Mouse (Mus musculus): ENCODE data around the gene Prdm11. TPM values are rescaled to one million over a fixed set of nuclear protein-coding genes. Genes with fewer than 3 reads are reported as not detected.
A peak's percentile ranks its signal among the peaks of the same experiment; 100 is the strongest.

Prdm11 gene
- total RNA-seq (2021), result 10 to 100 TPM; 26.7 to 29.3 TPM
- long read RNA-seq, experiment 1, partial matches to known transcripts, result 1 of 3 reads
- long read RNA-seq, experiment 1, other reads (novel, unspliced or antisense), result 2 of 3 reads
- long read RNA-seq, experiment 2, partial matches to known transcripts, result 0 of 1 reads
- long read RNA-seq, experiment 2, other reads (novel, unspliced or antisense), result 1 of 1 reads

DNA sequence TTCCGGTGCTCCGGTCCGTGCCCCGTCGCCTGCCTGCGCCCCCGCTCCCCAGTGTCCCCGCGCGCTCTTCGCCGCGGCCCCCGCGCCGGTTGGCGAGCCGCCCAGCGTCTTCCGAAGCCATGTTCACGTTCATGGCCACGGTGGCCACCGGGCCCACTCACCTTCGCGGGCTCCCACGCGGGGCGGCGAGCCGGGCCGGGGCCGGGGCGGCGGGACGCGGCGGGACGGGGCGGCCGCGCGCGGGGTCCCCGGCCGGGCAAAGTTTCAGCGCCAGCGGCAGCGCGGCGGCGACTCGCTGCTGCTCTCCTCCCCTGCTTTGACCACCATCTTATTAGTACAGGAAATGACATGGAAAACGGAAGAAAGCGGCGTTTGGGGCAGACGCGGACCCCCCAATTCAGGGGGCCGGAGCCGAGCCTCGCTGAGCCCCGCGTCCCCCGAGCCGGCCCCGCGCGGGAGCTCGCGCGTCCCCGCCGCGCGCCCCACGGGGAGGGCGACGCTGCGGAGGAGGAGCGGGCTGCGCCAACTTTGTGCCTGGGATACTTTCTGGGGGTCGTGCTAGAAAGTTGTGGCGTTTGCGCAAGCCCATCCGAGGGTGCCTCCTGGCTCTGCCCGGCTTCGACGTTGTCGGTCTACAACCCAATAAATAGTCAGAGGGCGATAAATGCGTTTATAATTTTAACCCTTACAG is at the start of gene Prdm11:
Prdm11 (minus strand) TSS at position 350 of the 691 bp plus-strand sequence.
- intact Hi-C loops (cut with DNase I), result loop anchor here (5.0 kb wide), 1 partner anchor 139 kb away; no protein-coding TSS in a partner anchor

GRCm38 (mm10) chr2:93092347-93092746 is 46.4 kb upstream of the Prdm11 start:
- intact Hi-C loops (cut with DNase I), result no loop called here

More for the DNA sequence above, at the start of gene Prdm11:
- DNase-seq (ENCODE audit: low spot score in 2 of 2), result peak in 1 of 2 experiments; percentile 26

DNA sequence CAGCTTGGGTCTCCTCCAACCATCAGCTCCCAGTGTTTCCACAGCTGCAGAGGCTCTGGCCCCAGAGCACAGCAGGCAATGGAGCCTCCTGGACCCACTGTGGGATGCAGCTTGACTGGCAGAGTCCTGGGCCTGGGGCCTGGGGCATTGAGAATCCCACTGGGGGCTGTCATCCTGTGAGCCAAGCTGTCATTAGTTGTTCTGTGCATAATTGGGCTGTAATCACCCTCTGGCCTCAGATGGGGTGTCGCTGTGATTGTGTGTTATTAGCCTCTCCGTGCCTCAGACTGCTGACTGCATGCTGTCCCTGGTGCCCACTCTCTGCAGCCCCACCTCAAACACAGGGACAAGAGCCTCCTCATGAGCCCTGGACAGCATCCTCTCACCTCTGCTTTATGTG is 45.7 kb upstream of the Prdm11 start:
- intact Hi-C loops (cut with DNase I), result no loop called here

More at GRCm38 (mm10) chr2:93092347-93092746, 46.4 kb upstream of the Prdm11 start:
- no peak for DNase-seq (ENCODE audit: low spot score in 2 of 2)

DNA sequence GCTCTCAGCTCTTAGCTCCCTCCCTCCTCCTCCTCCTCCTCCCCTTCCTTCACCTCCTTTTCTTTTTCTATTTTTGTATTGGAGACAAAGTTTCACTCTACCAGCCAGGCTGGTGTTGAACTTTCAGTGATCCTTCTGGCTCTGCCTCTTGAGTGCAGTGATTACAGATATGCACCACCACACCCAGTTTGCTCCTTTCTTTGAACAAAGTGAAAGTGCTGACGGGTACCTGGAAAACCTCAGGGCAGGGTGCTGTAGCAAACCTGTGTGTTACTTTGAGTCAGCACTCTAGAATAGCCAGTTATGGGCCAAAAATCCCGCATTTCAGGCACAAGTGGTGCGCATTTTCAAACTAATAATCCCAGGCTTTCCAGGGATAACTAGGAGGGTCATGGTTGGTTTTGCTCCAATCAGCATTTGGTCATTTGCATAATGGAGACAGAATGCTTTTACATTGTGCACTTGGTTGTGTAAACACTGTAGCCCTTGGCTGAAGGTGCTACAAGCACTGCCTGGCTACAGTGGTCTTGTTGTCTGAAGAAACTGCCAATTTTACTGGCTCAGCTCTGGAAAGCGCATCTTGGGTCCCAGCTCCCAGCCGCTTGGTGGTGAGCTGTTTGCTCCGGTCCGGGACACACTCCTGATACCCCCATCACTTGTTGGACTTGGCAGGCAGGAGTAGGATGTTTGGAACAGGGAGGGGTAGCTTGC is 43.6 kb upstream of the Prdm11 start:
- no peak for DNase-seq (ENCODE audit: low spot score in 2 of 2)
- intact Hi-C loops (cut with DNase I), result no loop called here

More for the DNA sequence above, 45.7 kb upstream of the Prdm11 start:
- DNase-seq (ENCODE audit: low spot score in 2 of 2), result no peak

DNA sequence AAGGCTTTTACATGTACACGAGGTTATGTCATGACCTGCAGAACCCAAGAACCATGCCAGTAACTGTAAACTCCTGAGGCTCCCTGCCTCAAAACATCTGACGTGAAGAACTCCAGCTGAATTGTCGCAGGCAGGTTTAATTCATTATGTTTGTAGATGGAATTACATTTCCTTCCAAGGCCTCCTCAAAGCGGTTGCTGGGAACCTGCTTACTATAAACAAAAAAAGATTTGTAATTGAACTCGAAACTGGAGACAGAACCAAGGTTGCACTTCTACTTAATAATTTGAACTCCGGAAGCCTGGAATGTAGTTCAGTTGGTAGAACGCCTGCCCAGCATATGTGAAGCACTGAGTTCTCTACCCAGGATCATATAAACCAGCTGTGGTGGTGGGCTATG is 42.0 kb upstream of the Prdm11 start:
- DNase-seq (ENCODE audit: low spot score in 2 of 2), result no peak
- intact Hi-C loops (cut with DNase I), result no loop called here

DNA sequence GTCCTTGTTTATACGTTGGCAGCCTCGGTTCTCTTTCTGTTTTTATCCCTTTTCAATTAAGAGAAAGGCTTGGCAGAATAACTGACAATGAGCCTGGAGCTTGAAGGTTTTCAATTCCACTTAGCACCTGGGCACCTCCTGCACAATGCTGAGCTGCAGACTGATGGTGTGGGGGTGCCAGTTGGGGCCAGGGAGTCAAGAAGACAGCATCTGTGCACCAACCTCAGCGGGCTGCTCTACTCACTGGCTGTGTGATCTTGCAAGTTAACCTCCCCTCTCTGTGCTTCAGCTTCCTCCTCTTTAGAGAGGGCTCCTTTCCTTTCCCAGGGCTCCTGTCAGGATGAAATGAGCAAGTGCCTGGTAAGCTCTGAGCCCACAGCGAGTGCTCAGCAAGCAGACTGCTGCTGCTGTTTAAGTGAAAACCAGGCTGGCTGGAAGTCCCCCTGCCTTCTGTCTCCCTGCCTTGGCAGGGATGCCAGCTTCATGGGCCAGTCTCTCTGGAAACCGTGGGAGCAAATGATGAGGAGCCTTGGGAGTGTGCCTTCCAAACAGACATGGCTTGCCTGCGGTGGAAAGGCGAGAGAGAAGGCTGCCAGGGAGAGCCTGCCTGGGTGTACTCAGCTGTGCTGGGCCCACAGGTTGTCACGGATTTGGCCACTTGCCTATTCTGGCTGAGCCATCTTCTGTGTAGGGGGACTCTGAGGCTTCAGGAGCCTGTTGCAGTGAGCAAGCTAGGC is 39.5 kb upstream of the Prdm11 start:
- intact Hi-C loops (cut with DNase I), result no loop called here
- peak; percentile 76 to 88 for DNase-seq (ENCODE audit: low spot score in 2 of 2)

DNA sequence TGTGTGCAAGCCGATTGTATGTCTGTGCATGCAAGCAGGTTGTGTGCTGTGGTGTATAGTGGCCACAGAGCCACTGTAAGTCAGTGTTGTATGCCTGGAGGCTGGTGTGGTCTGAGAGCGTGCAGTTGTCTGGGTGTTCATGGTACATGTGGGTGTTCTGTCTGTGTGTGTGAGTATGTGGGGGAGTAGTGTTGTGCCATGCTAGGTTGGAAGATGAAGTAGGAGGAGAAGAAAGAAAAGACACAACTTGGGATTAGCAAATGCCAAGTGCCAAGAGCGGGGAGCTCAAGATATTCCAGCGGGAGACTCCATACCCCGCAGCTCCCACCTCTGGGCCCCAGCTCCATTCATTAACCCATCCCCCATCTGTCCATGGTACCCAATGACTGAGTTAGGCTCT is 38.5 kb upstream of the Prdm11 start:
- intact Hi-C loops (cut with DNase I), result no loop called here
- DNase-seq (ENCODE audit: low spot score in 2 of 2), result peak in 1 of 2 experiments; percentile 60

- no peak for DNase-seq (ENCODE audit: low spot score in 2 of 2)
- intact Hi-C loops (cut with DNase I), result no loop called here
These were observed 37.4 kb upstream of the Prdm11 start for GRCm38 (mm10) chr2:93083317-93083716.

- DNase-seq (ENCODE audit: low spot score in 2 of 2), result no peak
- intact Hi-C loops (cut with DNase I), result no loop called here
These were observed 36.9 kb upstream of the Prdm11 start for GRCm38 (mm10) chr2:93082846-93083245.

DNA sequence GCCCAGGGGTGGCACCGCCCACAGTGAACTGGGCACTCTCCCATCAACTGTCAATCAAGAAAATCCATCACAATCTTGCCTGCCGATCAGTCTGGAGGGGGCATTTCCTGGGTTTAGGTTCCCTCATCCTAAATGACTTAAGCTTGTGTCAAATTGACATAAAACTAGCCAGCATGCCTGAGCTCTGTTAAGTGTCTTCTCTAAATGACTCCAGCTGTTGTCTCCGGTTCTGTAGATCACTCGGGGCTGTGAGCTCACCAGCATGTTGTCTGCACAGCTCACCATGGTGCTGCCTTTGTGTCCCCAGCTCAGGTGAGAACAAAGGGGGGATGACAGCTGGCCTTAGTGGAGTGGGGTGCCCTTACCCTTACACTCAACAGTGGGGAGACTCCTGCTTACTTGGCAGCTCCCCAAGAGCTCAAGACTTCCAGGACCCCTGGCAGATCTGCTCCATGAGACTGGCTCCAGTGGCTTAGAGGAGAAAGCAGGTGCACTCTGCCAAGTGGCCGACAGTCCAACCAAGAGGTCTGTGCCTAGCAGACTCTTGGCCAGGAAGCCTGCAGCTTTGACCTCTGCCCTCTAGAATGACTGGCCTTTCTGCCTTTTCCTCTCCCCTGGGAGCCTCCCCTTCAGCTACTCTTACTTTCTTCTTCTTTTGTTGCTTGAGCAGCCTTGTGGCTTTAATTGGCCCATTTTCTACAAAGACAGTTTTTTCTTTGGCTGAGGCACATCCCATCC is 35.1 kb upstream of the Prdm11 start:
- intact Hi-C loops (cut with DNase I), result no loop called here

GRCm38 (mm10) chr2:93079394-93079793 is 33.4 kb upstream of the Prdm11 start:
- no peak for DNase-seq (ENCODE audit: low spot score in 2 of 2)
- intact Hi-C loops (cut with DNase I), result no loop called here

More for the DNA sequence above, 35.1 kb upstream of the Prdm11 start:
- no peak for DNase-seq (ENCODE audit: low spot score in 2 of 2)

GRCm38 (mm10) chr2:93076578-93076955 is 30.6 kb upstream of the Prdm11 start:
- intact Hi-C loops (cut with DNase I), result no loop called here
- no peak for DNase-seq (ENCODE audit: low spot score in 2 of 2)

DNA sequence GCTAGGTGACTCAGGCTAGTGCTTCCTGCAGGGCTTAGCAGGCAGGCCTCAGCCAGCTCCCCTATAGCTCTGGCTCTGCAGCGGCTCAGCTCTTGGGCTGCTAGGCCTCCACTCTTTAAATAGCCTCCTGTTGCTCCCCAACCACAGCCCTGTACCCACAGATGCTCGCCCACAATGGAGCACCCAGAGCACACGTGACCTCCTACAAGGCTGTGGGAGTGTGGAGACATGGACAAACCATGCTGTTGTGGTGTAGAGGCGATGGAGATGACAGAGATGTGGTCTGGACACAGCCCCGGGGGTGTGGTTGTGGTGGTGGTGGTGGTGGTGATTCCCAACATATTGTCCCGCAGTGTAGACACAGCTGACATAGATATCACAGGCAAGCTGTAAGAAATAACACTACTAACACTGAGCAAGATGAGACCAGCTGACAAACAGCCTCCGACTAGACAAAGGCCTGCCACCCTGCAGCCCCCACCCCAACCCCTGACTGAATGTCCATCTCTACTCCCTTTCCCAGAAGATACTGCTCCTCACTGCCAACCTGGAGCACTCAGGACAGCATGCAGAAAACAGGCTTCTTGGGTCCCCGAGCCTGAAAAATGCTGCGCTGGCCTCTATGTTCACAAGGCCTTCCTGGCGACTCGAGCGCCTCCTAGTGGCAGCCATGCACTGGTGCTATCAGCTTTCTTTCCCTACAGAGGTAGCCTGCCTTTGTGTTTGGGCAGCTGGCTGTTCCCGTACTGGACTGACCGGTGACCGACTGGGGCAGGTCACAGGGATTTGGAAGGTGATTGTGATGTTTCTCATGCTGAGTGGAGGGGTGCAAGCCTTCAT is 30.0 kb upstream of the Prdm11 start:
- intact Hi-C loops (cut with DNase I), result no loop called here

GRCm38 (mm10) chr2:93071656-93072055 is 25.7 kb upstream of the Prdm11 start:
- intact Hi-C loops (cut with DNase I), result loop anchor here (5.0 kb wide), 1 partner anchor 346 kb away; no protein-coding TSS in a partner anchor
- peak; percentile 48 to 66 for DNase-seq (ENCODE audit: low spot score in 2 of 2)

More for the DNA sequence above, 30.0 kb upstream of the Prdm11 start:
- DNase-seq (ENCODE audit: low spot score in 2 of 2), result peak; percentile 55 to 60

- peak in 1 of 2 experiments; percentile 48 for DNase-seq (ENCODE audit: low spot score in 2 of 2)
- intact Hi-C loops (cut with DNase I), result loop anchor here (1.0 kb wide), 1 partner anchor 130 kb away; no protein-coding TSS in a partner anchor
These were observed 23.0 kb upstream of the Prdm11 start for GRCm38 (mm10) chr2:93068942-93069341.

DNA sequence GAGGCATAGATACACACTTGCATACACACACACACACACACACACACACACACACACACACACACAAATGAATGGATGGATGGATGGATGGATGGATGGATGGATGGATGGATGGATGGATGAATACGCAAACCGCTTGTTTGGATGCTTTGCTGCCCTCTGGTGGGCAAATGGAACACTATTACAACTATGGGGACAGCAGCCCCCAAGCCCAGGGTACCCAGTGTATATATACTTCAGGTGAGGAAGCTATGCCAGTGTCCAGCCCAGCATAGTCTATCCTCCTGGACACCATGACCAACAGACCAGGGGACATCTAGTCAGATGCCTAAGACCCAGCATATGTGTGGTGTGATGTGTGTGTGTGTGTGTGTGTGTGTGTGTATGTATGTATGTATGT is 17.4 kb upstream of the Prdm11 start:
- DNase-seq (ENCODE audit: low spot score in 2 of 2), result peak; percentile 63 to 74
- intact Hi-C loops (cut with DNase I), result loop anchor here (2.0 to 5.0 kb wide), 2 partner anchors 159 to 181 kb away; no protein-coding TSS in a partner anchor

- intact Hi-C loops (cut with DNase I), result no loop called here
- DNase-seq (ENCODE audit: low spot score in 2 of 2), result no peak
These were observed 5.9 kb upstream of the Prdm11 start for GRCm38 (mm10) chr2:93051873-93052272.
